Comparison of ENCODE assay signal across 33 mouse cellular contexts in the genomic region with DNA sequence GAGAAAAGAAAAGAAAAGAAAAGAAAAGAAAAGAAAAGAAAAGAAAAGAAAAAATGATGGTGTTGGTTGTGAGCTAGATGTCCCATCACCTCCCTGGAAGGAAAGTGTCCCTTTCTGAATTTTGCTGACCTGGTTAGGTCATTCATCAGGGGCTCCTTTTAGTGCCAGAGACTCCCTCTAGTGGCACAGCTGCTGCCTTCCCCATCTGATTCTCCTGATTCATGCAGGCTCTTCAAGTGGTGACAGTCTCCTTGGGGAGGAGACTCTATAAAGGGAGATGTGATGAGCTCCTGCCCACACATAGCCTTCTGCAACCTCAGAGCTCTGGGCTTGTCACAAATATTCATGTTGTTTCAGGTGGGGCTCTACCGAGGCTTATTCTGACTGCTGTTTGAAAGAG. TPM values are rescaled to one million over a fixed set of nuclear protein-coding genes. Genes with fewer than 3 reads are reported as not detected.
DNase-seq lines count a peak whose midpoint lies in the region; ATAC-seq and TF ChIP-seq lines count a peak whose summit lies in the region.
"Not testable (repeated sequence)": the region's sequence is repeated elsewhere in the genome, so short reads cannot be mapped to it uniquely, and the experiment has no call there.
"Had no signal": no experiment of that assay in that cellular context is flagged by ENCODE, and none has a peak within 500 bp of the region (broad histone marks: within the 10 kb centered on the region; RNA-seq: fewer than 3 reads in every experiment).

No protein-coding gene starts in this region.

- ATAC-seq in frontal cortex, adult (ENCODE audit: low TSS enrichment), result peak; percentile 97

- no CpG with 5 or more reads among the region's 1 CpGs for WGBS in kidney, adult 2 months

- H3K4me3 ChIP-seq in kidney, adult 2 months (ENCODE audit: insufficient read depth, low read depth, low read length), result not testable (repeated sequence)

- not testable (repeated sequence) for H3K4me1 ChIP-seq in kidney, adult 2 months (ENCODE audit: control insufficient read depth, insufficient read depth, low read length)

- intact Hi-C loops in left cerebral cortex, postnatal 25 days (cut with DNase I), result loop anchor here (1.0 kb wide), 1 partner anchor 26 kb away; no protein-coding TSS in a partner anchor

- not testable (repeated sequence) for H3K36me3 ChIP-seq in kidney, adult 2 months (ENCODE audit: control insufficient read depth, insufficient read depth, low read length)

- H3K27me3 ChIP-seq in kidney, adult 2 months (replicated peaks; ENCODE audit: control insufficient read depth, insufficient read depth, low read length), result not testable (repeated sequence)

- not testable (repeated sequence) for TF ChIP-seq CTCF in kidney, adult 2 months (conservative IDR thresholded peaks at IDR 0.05; ENCODE audit: insufficient read depth, insufficient read length, low read depth, low read length)

- H3K27ac ChIP-seq in kidney, adult 2 months (ENCODE audit: insufficient read depth, low read depth, low read length), result not testable (repeated sequence)

- DNase-seq in R1 (ENCODE audit: low read depth, low spot score), result peak; percentile 1
- DNase-seq in cerebellum, postnatal 10 days, result peak; percentile 7 to 19
- DNase-seq in kidney, adult 2 months, result peak; percentile 2
- DNase-seq in kidney, postnatal 4 days, result peak; percentile 6 to 17
- DNase-seq in left cerebral cortex, postnatal 25 days (ENCODE audit: low spot score in 2 of 2), result peak; percentile 1 to 21
- DNase-seq in lung, postnatal 10 days, result peak; percentile 1
- peak; percentile 3 for DNase-seq in right cerebral cortex, adult 18-20 months

- TF ChIP-seq POLR2A in kidney, adult 2 months (IDR thresholded peaks at IDR 0.05; ENCODE audit: low read depth, low read length), result not testable (repeated sequence)

RNA-seq across cellular contexts. Expression of a gene that starts 30.0 kb away (rescaled TPM):
- not detected in 2 replicates for polyA plus RNA-seq in kidney, adult 2 months (2012; rRNA removed)
- not detected for total RNA-seq in left cerebral cortex, postnatal 25 days (2021)
- total RNA-seq: adrenal gland, adult 8-10 months; common myeloid progenitor, adult 5-6 weeks; G1E; gastrocnemius, adult 8-10 months; heart, postnatal 4 days; left cerebral cortex, adult 18-20 months had no signal
- polyA plus RNA-seq: activated CD4-positive, CD25-positive, alpha-beta regulatory T cell, adult 4 months; embryonic facial prominence, embryonic 13.5 days; erythroblast, embryonic 14.5 days; forebrain, embryonic 12.5 days; frontal cortex, adult 2 months; G1E; gonadal fat pad, adult 2 months; heart, embryonic 10.5 days; heart, embryonic 16.5 days; hindbrain, embryonic 15.5 days; intestine, embryonic 15.5 days; kidney, embryonic 15.5 days; limb, embryonic 11.5 days; liver, embryonic 11.5 days; midbrain, embryonic 16.5 days; neural tube, embryonic 14.5 days; Patski; small intestine, adult 2 months; stomach, embryonic 16.5 days; thymus, adult 2 months had no signal
